Mouse (Mus musculus) G1E (cell line): ENCODE results near the gene Prpsap2.

Experiments
- CTCF ChIP-seq: IDR thresholded peaks from 2 replicates; pipeline ENCODE4 v1.5.1; 2012; ENCODE audit warnings: low read depth, low read length, inconsistent platforms, mixed read lengths
- GATA1 ChIP-seq: IDR thresholded peaks from 2 replicates; pipeline ENCODE4 v1.6.1; 2012; ENCODE audit warnings: borderline replicate concordance, low read length, inconsistent platforms, mixed read lengths
- GATA2 ChIP-seq: IDR thresholded peaks from 2 replicates; pipeline ENCODE4 v1.6.1; 2012; ENCODE audit warnings: low read depth, low read length, inconsistent platforms, borderline replicate concordance
- TAL1 ChIP-seq: conservative IDR thresholded peaks from 2 replicates; pipeline ENCODE4 v1.6.1; 2012; ENCODE audit warnings: low read depth, low read length, inconsistent platforms, mixed read lengths

- TF ChIP-seq GATA2 (no peak), CTCF (no peak), TAL1 (no peak), GATA1 (no peak)
These were observed 33.9 kb downstream of the Prpsap2 start for GRCm38 (mm10) chr11:61728037-61728436.
